Comparison of ENCODE assay signal across 26 mouse cellular contexts in the genomic region with DNA sequence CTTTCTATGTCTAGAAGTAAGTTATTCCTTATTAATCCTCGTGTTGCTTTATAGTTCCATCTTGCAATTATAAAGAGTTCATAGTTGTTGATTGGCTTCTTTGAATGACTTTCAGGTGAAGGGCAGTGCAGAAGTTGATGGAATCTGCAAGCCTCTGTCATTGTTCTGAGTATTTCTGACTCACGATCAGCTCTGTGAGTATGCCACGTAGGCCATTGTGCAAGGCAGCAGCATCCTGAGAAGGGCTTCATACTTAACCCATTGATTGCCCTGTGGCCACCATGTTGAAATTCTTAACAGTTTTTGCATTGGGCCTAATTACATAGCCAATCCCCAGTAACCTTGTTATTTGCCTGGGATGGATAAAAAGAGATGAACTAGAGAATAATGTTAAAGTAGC.
"Had no signal": no experiment of that assay in that cellular context is flagged by ENCODE, and none has a peak within 500 bp of the region (broad histone marks: within the 10 kb centered on the region; RNA-seq: fewer than 3 reads in every experiment).

No protein-coding gene starts in this region.

- H3K9me3 ChIP-seq: heart, embryonic 13.5 days; heart, embryonic 15.5 days; hindbrain, embryonic 15.5 days; limb, embryonic 15.5 days; liver, embryonic 12.5 days had no signal

- H3K4me2 ChIP-seq: heart, embryonic 11.5 days; heart, embryonic 13.5 days; heart, embryonic 15.5 days; hindbrain, embryonic 13.5 days; hindbrain, embryonic 15.5 days; kidney, embryonic 15.5 days; limb, embryonic 13.5 days; limb, embryonic 15.5 days had no signal

- H3K9ac ChIP-seq: heart, embryonic 13.5 days; heart, embryonic 15.5 days; hindbrain, embryonic 13.5 days; hindbrain, embryonic 15.5 days; kidney, embryonic 15.5 days; limb, embryonic 13.5 days; limb, embryonic 15.5 days; liver, embryonic 12.5 days; liver, embryonic 14.5 days had no signal

- H3K27ac ChIP-seq: heart, embryonic 13.5 days; heart, embryonic 15.5 days; hindbrain, embryonic 13.5 days; hindbrain, embryonic 15.5 days; hindbrain, postnatal 0 days; kidney, embryonic 15.5 days; kidney, postnatal 0 days; limb, embryonic 13.5 days; limb, embryonic 15.5 days; liver, embryonic 14.5 days had no signal

- H3K36me3 ChIP-seq: heart, embryonic 13.5 days; heart, embryonic 15.5 days; hindbrain, embryonic 13.5 days; hindbrain, embryonic 15.5 days; kidney, embryonic 15.5 days; limb, embryonic 13.5 days; limb, embryonic 15.5 days; liver, embryonic 12.5 days had no signal

- ATAC-seq: hindbrain, postnatal 0 days had no signal

- H3K4me3 ChIP-seq: heart, embryonic 13.5 days; heart, embryonic 15.5 days; hindbrain, embryonic 13.5 days; hindbrain, embryonic 15.5 days; kidney, embryonic 15.5 days; limb, embryonic 13.5 days; limb, embryonic 15.5 days; liver, embryonic 12.5 days had no signal

- H3K27me3 ChIP-seq: heart, embryonic 13.5 days; heart, embryonic 15.5 days; hindbrain, embryonic 13.5 days; hindbrain, embryonic 15.5 days; kidney, embryonic 15.5 days; limb, embryonic 13.5 days; limb, embryonic 15.5 days; liver, embryonic 12.5 days had no signal

- H3K4me1 ChIP-seq: heart, embryonic 13.5 days; heart, embryonic 15.5 days; hindbrain, embryonic 13.5 days; hindbrain, embryonic 15.5 days; kidney, embryonic 15.5 days; limb, embryonic 13.5 days; limb, embryonic 15.5 days had no signal

- DNase-seq: gastrocnemius, postnatal 14 days; gastrocnemius, postnatal 36 days; heart, adult 18-20 months; heart, postnatal 14 days; heart, postnatal 36 days; kidney, adult 11 months; kidney, adult 2 months; kidney, adult 9 months; kidney, postnatal 14 days; kidney, postnatal 36 days; layer of hippocampus, adult 9-11 months; layer of hippocampus, postnatal 36 days; left cerebral cortex, postnatal 4 days; lung, adult 18-20 months had no signal
